Mouse (Mus musculus): ENCODE data around the gene Adgrd1. TPM values are rescaled to one million over a fixed set of nuclear protein-coding genes. Genes with fewer than 3 reads are reported as not detected.

Adgrd1 gene
- total and polyA plus RNA-seq, 3 experiments = 0.04 to 0.07 TPM; not detected in 1

- TF ChIP-seq SIN3A (IDR thresholded peaks at IDR 0.05; ENCODE audit: low read length) (no peak), ZC3H11A (IDR thresholded peaks at IDR 0.05; ENCODE audit: low read depth, low read length) (no peak), EP300 (IDR thresholded peaks at IDR 0.05; ENCODE audit: low read length) (no peak), ZMIZ1 (IDR thresholded peaks at IDR 0.05; ENCODE audit: low read depth, low read length) (no peak), BHLHE40 (IDR thresholded peaks at IDR 0.05; ENCODE audit: low read depth, low read length) (no peak), CHD1 (IDR thresholded peaks at IDR 0.05; ENCODE audit: low read depth, low read length) (no peak), E2F4 (IDR thresholded peaks at IDR 0.05; ENCODE audit: insufficient replicate concordance, low read depth, low read length) (no peak), MEF2A (IDR thresholded peaks at IDR 0.05; ENCODE audit: borderline replicate concordance, low read depth, low read length) (no peak), UBTF (IDR thresholded peaks at IDR 0.05; ENCODE audit: low read depth, low read length) (no peak), ZKSCAN1 (IDR thresholded peaks at IDR 0.05; ENCODE audit: borderline replicate concordance, low read depth, low read length) (no peak), USF2 (conservative IDR thresholded peaks at IDR 0.05; ENCODE audit: low read depth, low read length) (no peak)
- no peaks in the 10 kb centered on the region for H3K79me2 ChIP-seq (replicated peaks; ENCODE audit: control insufficient read depth, extremely low read depth, insufficient read depth, poor library complexity, severe bottlenecking)
- no peak for DNase-seq (ENCODE audit: extremely low read depth)
- peaks cover 50% of the 10 kb centered on the region for H3K9me3 ChIP-seq (replicated peaks; ENCODE audit: low read length)
- no peaks in the 10 kb centered on the region for H3K27me3 ChIP-seq (replicated peaks)
- H3K36me3 ChIP-seq (replicated peaks in 1 of 2; ENCODE audit: control insufficient read depth in 1 of 2, insufficient read depth in 1 of 2, low read length in 1 of 2) = no peaks in the 10 kb centered on the region
- dilution Hi-C loops (cut with MboI; ENCODE audit: extremely low pct_ligation_motif_present, extremely low pct_unique_long_range_greater_than_20kb, low sequenced_read_pairs) (no loop called here), in situ Hi-C loops (cut with MboI; ENCODE audit: low pct_ligation_motif_present, low pct_unique_long_range_greater_than_20kb, low sequenced_read_pairs) (no loop called here)
- no peaks in the 10 kb centered on the region for H3K4me1 ChIP-seq (ENCODE audit: control insufficient read depth in 1 of 2, insufficient read depth in 2 of 2)
- no peak overlapping the region for H3K27ac ChIP-seq (ENCODE audit: insufficient read depth, low read depth)
- H3K9ac ChIP-seq (ENCODE audit: insufficient read depth, low read depth) = no peak overlapping the region
- no peak overlapping the region for H3K4me2 ChIP-seq (ENCODE audit: insufficient read depth, low read depth, poor library complexity, severe bottlenecking)
- no peak overlapping the region for H3K4me3 ChIP-seq (replicated peaks in 1 of 3; ENCODE audit: low read depth in 2 of 3, low read length in 2 of 3, poor library complexity in 1 of 3)
These were observed 103.6 kb downstream of the Adgrd1 start for GRCm38 (mm10) chr5:129200132-129200531.

- dilution Hi-C loops (cut with MboI; ENCODE audit: extremely low pct_ligation_motif_present, extremely low pct_unique_long_range_greater_than_20kb, low sequenced_read_pairs) = no loop called here
- Histone ChIP-seq H3K36me3 (replicated peaks in 1 of 2; ENCODE audit: control insufficient read depth in 1 of 2, insufficient read depth in 1 of 2, low read length in 1 of 2) (no peaks in the 10 kb centered on the region), H3K9me3 (replicated peaks; ENCODE audit: low read length) (peaks cover 44% of the 10 kb centered on the region), H3K4me3 (replicated peaks in 1 of 3; ENCODE audit: low read depth in 2 of 3, low read length in 2 of 3, poor library complexity in 1 of 3) (no peak overlapping the region), H3K79me2 (replicated peaks; ENCODE audit: control insufficient read depth, extremely low read depth, insufficient read depth, poor library complexity, severe bottlenecking) (no peaks in the 10 kb centered on the region), H3K4me1 (ENCODE audit: control insufficient read depth in 1 of 2, insufficient read depth in 2 of 2) (no peaks in the 10 kb centered on the region), H3K27me3 (replicated peaks) (no peaks in the 10 kb centered on the region), H3K4me2 (ENCODE audit: insufficient read depth, low read depth, poor library complexity, severe bottlenecking) (no peak overlapping the region), H3K9ac (ENCODE audit: insufficient read depth, low read depth) (no peak overlapping the region), H3K27ac (ENCODE audit: insufficient read depth, low read depth) (no peak overlapping the region)
- no peak for TF ChIP-seq HCFC1 (IDR thresholded peaks at IDR 0.05; ENCODE audit: low read depth, low read length)
- no peak for TF ChIP-seq E2F4 (IDR thresholded peaks at IDR 0.05; ENCODE audit: insufficient replicate concordance, low read depth, low read length)
- no peak for TF ChIP-seq RCOR1 (conservative IDR thresholded peaks at IDR 0.05; ENCODE audit: low read depth, low read length)
- TF ChIP-seq SIN3A (IDR thresholded peaks at IDR 0.05; ENCODE audit: low read length) = no peak
- TF ChIP-seq ZKSCAN1 (IDR thresholded peaks at IDR 0.05; ENCODE audit: borderline replicate concordance, low read depth, low read length) = no peak
- TF ChIP-seq MAFK (IDR thresholded peaks at IDR 0.05; ENCODE audit: insufficient replicate concordance, low read length) = no peak
- TF ChIP-seq USF2 (conservative IDR thresholded peaks at IDR 0.05; ENCODE audit: low read depth, low read length) = no peak
- TF ChIP-seq PAX5 (IDR thresholded peaks at IDR 0.05; ENCODE audit: low read length) = no peak
- no peak for TF ChIP-seq ZNF384 (IDR thresholded peaks at IDR 0.05; ENCODE audit: low read depth, low read length)
- no peak for TF ChIP-seq ETS1 (conservative IDR thresholded peaks at IDR 0.05; ENCODE audit: low read depth, low read length)
- no peak for TF ChIP-seq CHD2 (IDR thresholded peaks at IDR 0.05; ENCODE audit: low read length)
- TF ChIP-seq RAD21 (IDR thresholded peaks at IDR 0.05; ENCODE audit: low read depth, low read length) = no peak
- no peak for TF ChIP-seq MEF2A (IDR thresholded peaks at IDR 0.05; ENCODE audit: borderline replicate concordance, low read depth, low read length)
- no peak for DNase-seq (ENCODE audit: extremely low read depth)
- in situ Hi-C loops (cut with MboI; ENCODE audit: low pct_ligation_motif_present, low pct_unique_long_range_greater_than_20kb, low sequenced_read_pairs) = no loop called here
These were observed 111.7 kb downstream of the Adgrd1 start for GRCm38 (mm10) chr5:129208279-129208678.
